Mouse (Mus musculus) ES-Bruce4 (cell line): ENCODE measurements around the gene Thtpa. TPM values are rescaled to one million over a fixed set of nuclear protein-coding genes. Genes with fewer than 3 reads are reported as not detected.

Source experiments
- H3K27ac ChIP-seq: 2 replicates; pipeline ENCODE4 v1.5.1; 2012; ENCODE audit warnings: low read length, inconsistent platforms; ENCODE audit not compliant: insufficient read depth
- H3K27me3 ChIP-seq: 2 replicates; pipeline ENCODE4 v1.6.1; 2012; ENCODE audit warnings: mild to moderate bottlenecking, low read length, inconsistent platforms; ENCODE audit not compliant: control insufficient read depth, poor library complexity, insufficient read depth, severe bottlenecking
- H3K36me3 ChIP-seq: 2 replicates; pipeline ENCODE4 v1.6.1; 2012; ENCODE audit warnings: inconsistent platforms, mild to moderate bottlenecking, low read length, moderate library complexity; ENCODE audit not compliant: control insufficient read depth, poor library complexity, insufficient read depth, severe bottlenecking
- H3K4me1 ChIP-seq: one replicate; pipeline ENCODE4 v1.8.1; 2011; ENCODE audit warnings: low read length; ENCODE audit not compliant: control insufficient read depth, insufficient read depth
- H3K4me3 ChIP-seq: 2 replicates; pipeline ENCODE4 v1.5.1; 2011; ENCODE audit warnings: low read depth, mild to moderate bottlenecking, low read length
- H3K9ac ChIP-seq: 2 replicates; pipeline ENCODE4 v1.6.1; 2012; ENCODE audit warnings: low read depth, mild to moderate bottlenecking, inconsistent platforms; ENCODE audit not compliant: poor library complexity, severe bottlenecking
- H3K9me3 ChIP-seq: replicated peaks from 2 replicates; pipeline ENCODE4 v1.6.1; 2012; ENCODE audit warnings: mild to moderate bottlenecking, low read length, inconsistent platforms; ENCODE audit not compliant: control insufficient read depth, poor library complexity, insufficient read depth, severe bottlenecking
- CTCF ChIP-seq: IDR thresholded peaks from one replicate; pipeline ENCODE4 v1.8.1; 2011; ENCODE audit warnings: low read depth, low read length
- EP300 ChIP-seq: IDR thresholded peaks from 2 replicates; pipeline ENCODE4 v1.6.1; 2011; ENCODE audit warnings: low read depth, low read length; ENCODE audit not compliant: insufficient read depth
- POLR2A ChIP-seq: IDR thresholded peaks from one replicate; pipeline ENCODE4 v1.8.1; 2011; ENCODE audit warnings: low read length; ENCODE audit not compliant: insufficient read depth
- polyA plus RNA-seq: library from polyadenylated mRNA; stranded (reverse); fragments of >200 nt; gene quantifications from 2 replicates; pipeline ENCODE4 v1.2.4, GENCODE M21; 2011; ENCODE audit warnings: low read depth; ENCODE audit not compliant: missing spikeins, insufficient read depth, insufficient read length

The Thtpa gene
- polyA plus RNA-seq, 1 experiment = 6.9 TPM

GRCm38 (mm10) chr14:55116425-55117200 is 22.0 kb downstream of the Thtpa start, which contains the start of gene Jph4:
Jph4 (minus strand) TSS chr14:55116935.
- Histone ChIP-seq H3K36me3 (no peaks in the 10 kb centered on the region), H3K4me3 (peak within 1 kb of the TSS; percentile 72), H3K4me1 (no peaks in the 10 kb centered on the region), H3K9ac (peak within 1 kb of the TSS; percentile 62), H3K27ac (no peak within 1 kb of the TSS), H3K9me3 (no peaks in the 10 kb centered on the region), H3K27me3 (no peaks in the 10 kb centered on the region)
- TF ChIP-seq EP300 (no peak), CTCF (no peak), POLR2A (no peak)

GRCm38 (mm10) chr14:55118852-55119251 is 24.3 kb downstream of the Thtpa start:
- Histone ChIP-seq H3K4me3 (no peak overlapping the region), H3K9me3 (no peaks in the 10 kb centered on the region), H3K27me3 (no peaks in the 10 kb centered on the region), H3K9ac (no peak overlapping the region), H3K36me3 (no peaks in the 10 kb centered on the region), H3K4me1 (no peaks in the 10 kb centered on the region), H3K27ac (no peak overlapping the region)
- no peak for TF ChIP-seq POLR2A
- TF ChIP-seq CTCF = no peak
- no peak for TF ChIP-seq EP300

GRCm38 (mm10) chr14:55119421-55120134 is 25.0 kb downstream of the Thtpa start:
- TF ChIP-seq EP300 = no peak
- peak; percentile 77 for TF ChIP-seq CTCF
- H3K9me3 ChIP-seq = no peaks in the 10 kb centered on the region

GRCm38 (mm10) chr14:55121947-55122346 is 27.4 kb downstream of the Thtpa start:
- Histone ChIP-seq H3K4me3 (no peak overlapping the region), H3K27ac (no peak overlapping the region), H3K9me3 (no peaks in the 10 kb centered on the region), H3K27me3 (no peaks in the 10 kb centered on the region), H3K9ac (no peak overlapping the region), H3K4me1 (no peaks in the 10 kb centered on the region), H3K36me3 (no peaks in the 10 kb centered on the region)
- no peak for TF ChIP-seq EP300
- no peak for TF ChIP-seq POLR2A
- peak; percentile 84 for TF ChIP-seq CTCF

More at GRCm38 (mm10) chr14:55119421-55120134, 25.0 kb downstream of the Thtpa start:
- Histone ChIP-seq H3K4me3 (no peak overlapping the region), H3K9ac (no peak overlapping the region), H3K36me3 (no peaks in the 10 kb centered on the region), H3K27ac (no peak overlapping the region), H3K4me1 (no peaks in the 10 kb centered on the region), H3K27me3 (no peaks in the 10 kb centered on the region)

GRCm38 (mm10) chr14:55122359-55122758 is 27.8 kb downstream of the Thtpa start:
- Histone ChIP-seq H3K27ac (no peak overlapping the region), H3K4me1 (no peaks in the 10 kb centered on the region), H3K36me3 (no peaks in the 10 kb centered on the region), H3K27me3 (no peaks in the 10 kb centered on the region), H3K9me3 (no peaks in the 10 kb centered on the region), H3K9ac (no peak overlapping the region), H3K4me3 (no peak overlapping the region)
- no peak for TF ChIP-seq CTCF
- TF ChIP-seq EP300 = no peak
- no peak for TF ChIP-seq POLR2A

- TF ChIP-seq POLR2A (no peak), EP300 (no peak)
- Histone ChIP-seq H3K4me1 (no peaks in the 10 kb centered on the region), H3K4me3 (no peak overlapping the region), H3K27ac (no peak overlapping the region), H3K9me3 (no peaks in the 10 kb centered on the region), H3K36me3 (no peaks in the 10 kb centered on the region), H3K27me3 (no peaks in the 10 kb centered on the region), H3K9ac (no peak overlapping the region)
Observed at GRCm38 (mm10) chr14:55125711-55126110, 31.1 kb downstream of the Thtpa start.
